Mouse (Mus musculus) heart, adult 2 months (tissue): ENCODE results near the gene Per2.

ENCODE experiments used
- CTCF ChIP-seq: fragments of 200-600 bp; IDR thresholded peaks from 2 replicates; pipeline ENCODE4 v1.8.1; 2022; ENCODE audit warnings: antibody characterized with exemption, mild to moderate bottlenecking, moderate library complexity
- EP300 ChIP-seq: fragments of 200-500 bp; IDR thresholded peaks from 2 replicates; pipeline ENCODE4 v1.6.1; 2011; ENCODE audit warnings: low read depth, low read length, control low read depth; ENCODE audit not compliant: insufficient read depth

DNA sequence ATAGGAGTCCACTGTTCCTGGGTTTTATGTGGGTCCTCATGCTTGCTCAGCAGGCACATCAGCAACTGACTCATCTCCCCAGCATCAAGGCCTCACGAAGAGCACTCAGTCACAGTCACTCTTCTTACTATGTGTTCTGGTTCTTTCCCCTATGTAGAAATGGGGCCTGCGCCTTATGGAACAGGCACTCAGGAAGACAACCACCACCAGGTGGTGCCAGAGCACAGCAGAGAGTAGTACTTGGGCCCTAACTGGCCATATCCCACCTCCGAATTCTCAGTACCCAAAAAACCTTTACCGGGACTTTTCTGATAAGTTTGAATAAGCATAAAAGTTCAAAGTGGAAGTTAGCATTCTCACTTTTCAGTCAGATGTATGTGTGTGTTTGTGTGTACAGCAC, 30.5 kb downstream of the Per2 start:
- TF ChIP-seq CTCF, result peak; percentile 95
- peak; percentile 93 for TF ChIP-seq EP300
